Mouse (Mus musculus) v-Abl transformed pro-B cells (cell line): ENCODE results near the gene Stard3.

Experiments used
- in situ Hi-C, 2 experiments: fragments of 400-800 bp; cut with MboI; formaldehyde crosslinking; loops; one replicate each; pipeline ENCODE4 v1.15.1; 2025; ENCODE audit not compliant: unreplicated experiment in 2 of 2

The Stard3 gene

DNA sequence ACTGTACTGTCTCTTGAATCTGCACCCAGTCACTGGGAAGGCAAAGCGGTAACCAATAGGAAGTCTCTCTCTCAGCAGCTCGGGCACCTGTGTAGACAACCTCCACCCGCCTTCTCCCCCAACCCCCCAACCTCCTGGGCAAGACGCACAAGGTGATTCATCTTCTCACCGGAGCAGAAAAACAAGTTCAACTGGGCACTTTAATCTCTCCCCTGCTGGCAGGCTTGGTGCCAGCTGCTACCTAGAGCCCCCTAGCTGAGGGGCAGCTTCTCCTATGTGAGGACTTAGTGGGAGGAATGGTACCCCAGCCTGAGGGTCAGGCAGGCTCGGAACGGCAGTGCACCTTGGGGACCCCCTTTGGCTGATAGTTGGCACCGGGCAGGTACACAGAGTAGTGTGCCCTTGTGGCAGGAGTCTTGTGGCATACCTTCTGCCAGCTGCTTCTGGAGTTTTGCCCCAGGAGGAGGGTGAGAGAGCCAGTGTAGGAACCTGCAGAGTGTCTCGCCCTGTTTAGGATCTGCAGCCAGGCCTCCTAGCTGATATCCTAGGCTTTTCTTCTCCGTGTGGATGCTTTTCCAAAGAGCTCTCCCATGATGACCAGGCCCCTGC, 60.9 kb downstream of the Stard3 start:
- in situ Hi-C loops: no loop called here

DNA sequence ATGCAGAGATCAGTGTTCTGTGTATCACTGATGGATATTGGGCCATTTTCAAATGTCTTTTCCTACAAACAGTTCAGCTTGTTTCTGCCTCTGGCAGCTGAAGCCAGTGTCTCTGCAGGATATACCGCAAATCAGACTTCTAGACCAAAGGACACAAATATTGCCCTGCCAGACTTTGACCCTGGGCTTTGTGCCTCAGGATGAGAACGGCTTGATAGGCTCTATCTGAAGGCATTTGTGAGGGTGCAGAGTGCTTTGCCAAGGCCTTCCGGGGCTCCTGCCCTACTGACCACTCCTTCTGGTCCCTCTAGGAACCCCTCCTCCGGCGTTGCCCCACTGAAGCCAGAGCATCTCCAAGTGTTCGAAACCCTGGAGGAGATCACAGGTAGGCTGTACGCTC, 68.4 kb downstream of the Stard3 start:
- in situ Hi-C loops: no loop called here

DNA sequence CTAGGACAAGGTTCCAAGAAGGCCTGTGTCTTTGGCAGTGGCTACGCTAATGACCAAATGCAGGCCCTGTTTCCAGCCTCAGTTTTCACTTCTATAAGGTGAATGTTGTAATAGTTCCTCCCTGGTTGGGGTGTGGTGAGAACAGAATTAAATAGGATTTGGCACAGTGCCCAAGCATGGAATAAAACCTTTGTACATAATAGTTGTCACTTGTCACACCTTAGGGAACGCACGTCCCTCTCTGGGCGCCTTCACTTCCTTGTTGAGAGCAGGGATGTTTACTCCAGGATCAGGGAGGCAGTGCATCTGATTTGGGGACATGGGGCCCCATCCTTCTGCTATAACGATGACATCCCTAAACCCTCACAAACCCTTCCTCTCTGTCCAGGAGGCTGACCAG, 70.3 kb downstream of the Stard3 start:
- in situ Hi-C loops: no loop called here
